Mouse (Mus musculus) forebrain, embryonic 13.5 days (tissue): ENCODE data around the gene Tec. TPM values are rescaled to one million over a fixed set of nuclear protein-coding genes. Genes with fewer than 3 reads are reported as not detected.

Source experiments
- ATAC-seq: fragments of 200-750 bp; cut with Nextera tagmentation; 2 replicates; pipeline ENCODE4 v1.8.0; 2017
- H3K27ac ChIP-seq: fragments of 300-500 bp; sonication (generic); 2 replicates; pipeline ENCODE4 v1.5.1; 2015; ENCODE audit warnings: inconsistent platforms, mild to moderate bottlenecking, moderate library complexity
- H3K27me3 ChIP-seq: fragments of 300-500 bp; sonication (generic); 2 replicates; pipeline ENCODE4 v1.6.1; 2015; ENCODE audit warnings: mild to moderate bottlenecking, inconsistent platforms
- H3K36me3 ChIP-seq: fragments of 300-500 bp; sonication (generic); 2 replicates; pipeline ENCODE4 v1.6.1; 2015; ENCODE audit warnings: mild to moderate bottlenecking, inconsistent platforms; ENCODE audit not compliant: poor library complexity, severe bottlenecking
- H3K4me1 ChIP-seq: fragments of 300-500 bp; sonication (generic); 2 replicates; pipeline ENCODE4 v1.6.1; 2015; ENCODE audit warnings: inconsistent platforms
- H3K4me2 ChIP-seq: fragments of 300-500 bp; sonication (generic); 2 replicates; pipeline ENCODE4 v1.6.1; 2015; ENCODE audit warnings: inconsistent platforms, mild to moderate bottlenecking, moderate library complexity
- H3K4me3 ChIP-seq: fragments of 300-500 bp; sonication (generic); 2 replicates; pipeline ENCODE4 v1.5.1; 2015; ENCODE audit warnings: mild to moderate bottlenecking, inconsistent platforms
- H3K9ac ChIP-seq: fragments of 300-500 bp; sonication (generic); 2 replicates; pipeline ENCODE4 v1.6.1; 2015; ENCODE audit warnings: mild to moderate bottlenecking, inconsistent platforms
- H3K9me3 ChIP-seq: fragments of 300-500 bp; sonication (generic); replicated peaks from 2 replicates; pipeline ENCODE4 v1.6.1; 2016; ENCODE audit warnings: inconsistent platforms
- WGBS: fragments of 180-500 bp; shearing (Covaris S2); methylation state at CpG from one replicate; pipeline ENCODE4 v1.1.7; 2015; 5-methylcytosine and 5-hydroxymethylcytosine counted together
- polyA plus RNA-seq: library from polyadenylated mRNA; unstranded; fragments of >200 nt; fragmentation: Nextera tagmentation; extraction: Ambion mirVana; gene quantifications from 2 replicates; pipeline ENCODE4 v1.2.1, GENCODE M21; 2015

Tec gene
- polyA plus RNA-seq, 1 experiment from 2014 or later, result 3.1 TPM

DNA sequence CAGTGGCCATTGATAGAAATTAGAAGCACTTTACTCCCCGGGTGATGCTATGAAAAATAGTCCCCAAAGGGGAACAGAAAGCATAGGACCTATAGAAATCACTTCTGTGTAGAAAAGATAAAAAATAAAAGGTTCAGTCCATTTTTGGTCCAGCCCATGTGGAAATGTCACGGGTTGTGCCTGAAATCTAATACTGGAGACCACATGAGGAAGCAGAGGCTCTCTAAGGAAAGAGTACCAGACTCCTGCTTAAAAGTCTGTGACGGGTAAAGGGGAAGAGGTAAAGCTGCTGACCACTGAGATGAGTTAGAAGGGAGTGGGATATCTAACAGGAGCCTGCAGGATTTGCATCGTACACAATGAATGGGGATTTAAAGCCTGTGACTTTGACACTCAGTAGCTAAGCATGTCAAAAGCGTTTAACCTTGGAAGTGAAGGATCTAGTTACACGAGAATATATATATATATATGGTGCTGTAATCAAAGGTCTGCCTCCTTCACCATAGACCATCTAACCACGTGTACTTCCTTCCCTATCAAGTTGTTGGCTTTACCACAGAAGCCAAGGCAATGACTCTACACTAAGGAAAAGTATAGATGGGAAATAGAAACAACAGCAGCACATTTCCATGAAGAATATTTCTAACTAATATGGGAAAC is 6.4 kb downstream of the Tec start:
- ATAC-seq, result no peak
- Histone ChIP-seq H3K4me1 (no peaks in the 10 kb centered on the region), H3K27me3 (peaks cover 16% of the 10 kb centered on the region), H3K9me3 (peaks cover 7% of the 10 kb centered on the region), H3K4me3 (no peak overlapping the region), H3K9ac (no peak overlapping the region), H3K4me2 (no peak overlapping the region), H3K27ac (no peak overlapping the region), H3K36me3 (no peaks in the 10 kb centered on the region)
- 78% methylated on average over 7 of the region's 7 CpGs for WGBS

DNA sequence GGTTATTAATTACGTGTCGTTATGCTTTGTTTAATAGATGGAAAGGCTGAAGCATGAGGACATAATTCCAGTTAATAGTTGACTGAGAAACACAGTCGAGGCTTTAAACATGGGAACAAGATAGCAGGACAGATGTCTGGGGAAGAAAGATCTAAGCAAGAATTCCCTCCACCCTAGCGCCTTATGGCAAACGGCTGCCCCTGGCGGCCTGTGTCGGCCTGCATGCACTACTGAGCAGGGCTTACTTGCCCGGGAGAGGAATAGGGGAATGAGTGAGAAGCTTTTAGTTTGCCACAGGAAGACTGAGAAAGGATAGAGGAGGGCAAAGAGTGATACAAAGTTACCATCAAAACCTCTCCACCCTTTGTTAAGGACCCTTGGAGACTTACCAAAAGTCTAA is 7.4 kb downstream of the Tec start:
- no peak overlapping the region for H3K4me3 ChIP-seq
- no peak for ATAC-seq
- H3K27ac ChIP-seq, result no peak overlapping the region
- H3K9ac ChIP-seq, result no peak overlapping the region
- peaks cover 6% of the 10 kb centered on the region for H3K27me3 ChIP-seq
- H3K4me1 ChIP-seq, result peaks cover 4% of the 10 kb centered on the region
- WGBS, result 78% methylated on average over 8 of the region's 8 CpGs
- no peak overlapping the region for H3K4me2 ChIP-seq
- peaks cover 7% of the 10 kb centered on the region for H3K9me3 ChIP-seq
- H3K36me3 ChIP-seq, result no peaks in the 10 kb centered on the region

DNA sequence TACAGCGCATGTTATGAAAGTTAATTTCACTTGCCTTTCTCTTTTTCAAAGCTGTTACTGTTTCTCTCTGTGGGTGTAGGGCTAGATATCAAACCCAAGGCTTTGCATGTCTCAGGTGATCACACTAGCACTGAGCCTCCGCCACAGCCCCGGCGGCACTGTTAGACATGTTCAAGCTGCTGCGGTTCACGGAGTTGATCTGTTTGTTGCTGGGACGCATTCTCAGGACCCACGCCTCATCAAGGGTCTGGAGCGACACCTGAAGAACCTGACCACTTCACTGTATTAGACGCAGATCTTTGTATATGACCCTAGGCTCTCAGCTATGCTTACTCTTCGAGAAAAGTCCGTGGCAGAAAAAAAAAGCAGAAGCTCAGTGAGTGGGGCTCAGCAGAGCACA is 10.0 kb downstream of the Tec start:
- whole genome bisulfite sequencing, result 95% methylated on average over 12 of the region's 12 CpGs
- H3K4me3 ChIP-seq, result no peak overlapping the region
- no peak overlapping the region for H3K9ac ChIP-seq
- H3K4me2 ChIP-seq, result no peak overlapping the region
- peaks cover 12% of the 10 kb centered on the region for H3K4me1 ChIP-seq
- no peaks in the 10 kb centered on the region for H3K36me3 ChIP-seq
- H3K27ac ChIP-seq, result no peak overlapping the region
- peaks cover 7% of the 10 kb centered on the region for H3K9me3 ChIP-seq
- H3K27me3 ChIP-seq, result no peaks in the 10 kb centered on the region
- ATAC-seq, result no peak

GRCm38 (mm10) chr5:72857756-72858155 is 10.5 kb downstream of the Tec start:
- Histone ChIP-seq H3K36me3 (no peaks in the 10 kb centered on the region), H3K9ac (no peak overlapping the region), H3K27me3 (no peaks in the 10 kb centered on the region), H3K4me1 (peaks cover 12% of the 10 kb centered on the region), H3K4me3 (no peak overlapping the region), H3K27ac (no peak overlapping the region), H3K9me3 (peaks cover 7% of the 10 kb centered on the region), H3K4me2 (no peak overlapping the region)
- WGBS, result 91% methylated on average over 4 of the region's 4 CpGs
- no peak for ATAC-seq

- no peaks in the 10 kb centered on the region for H3K36me3 ChIP-seq
- peaks cover 7% of the 10 kb centered on the region for H3K9me3 ChIP-seq
- H3K4me2 ChIP-seq, result no peak overlapping the region
- H3K27ac ChIP-seq, result no peak overlapping the region
- H3K4me3 ChIP-seq, result no peak overlapping the region
- H3K4me1 ChIP-seq, result peaks cover 12% of the 10 kb centered on the region
- no peaks in the 10 kb centered on the region for H3K27me3 ChIP-seq
- H3K9ac ChIP-seq, result no peak overlapping the region
- WGBS, result 87% methylated on average over 8 of the region's 8 CpGs
- ATAC-seq, result peak; percentile 3; the same call in 1 of the 2 replicates
These were observed 11.9 kb downstream of the Tec start for GRCm38 (mm10) chr5:72856255-72856878.

- H3K4me1 ChIP-seq, result peaks cover 12% of the 10 kb centered on the region
- H3K9me3 ChIP-seq, result peaks cover 7% of the 10 kb centered on the region
- no peak overlapping the region for H3K9ac ChIP-seq
- no peaks in the 10 kb centered on the region for H3K36me3 ChIP-seq
- 3% methylated on average over 3 of the region's 3 CpGs for WGBS
- H3K27me3 ChIP-seq, result no peaks in the 10 kb centered on the region
- peak; percentile 85 for ATAC-seq
- no peak overlapping the region for H3K4me3 ChIP-seq
- H3K27ac ChIP-seq, result 0 out of 2 replicates have a peak overlapping the region, but pooled peaks have one; percentile 37
- H3K4me2 ChIP-seq, result no peak overlapping the region
These were observed 12.6 kb downstream of the Tec start for GRCm38 (mm10) chr5:72855685-72856124.

- no peak for ATAC-seq
- H3K9ac ChIP-seq, result no peak overlapping the region
- H3K4me3 ChIP-seq, result no peak overlapping the region
- H3K4me2 ChIP-seq, result no peak overlapping the region
- peaks cover under 1% of the 10 kb centered on the region; the same call in 1 of the 2 replicates for H3K9me3 ChIP-seq
- no peak overlapping the region for H3K27ac ChIP-seq
- WGBS, result 93% methylated on average over 6 of the region's 6 CpGs
- H3K4me1 ChIP-seq, result peaks cover 12% of the 10 kb centered on the region
- H3K36me3 ChIP-seq, result no peaks in the 10 kb centered on the region
- H3K27me3 ChIP-seq, result no peaks in the 10 kb centered on the region
These were observed 13.9 kb downstream of the Tec start for GRCm38 (mm10) chr5:72854141-72854990.

DNA sequence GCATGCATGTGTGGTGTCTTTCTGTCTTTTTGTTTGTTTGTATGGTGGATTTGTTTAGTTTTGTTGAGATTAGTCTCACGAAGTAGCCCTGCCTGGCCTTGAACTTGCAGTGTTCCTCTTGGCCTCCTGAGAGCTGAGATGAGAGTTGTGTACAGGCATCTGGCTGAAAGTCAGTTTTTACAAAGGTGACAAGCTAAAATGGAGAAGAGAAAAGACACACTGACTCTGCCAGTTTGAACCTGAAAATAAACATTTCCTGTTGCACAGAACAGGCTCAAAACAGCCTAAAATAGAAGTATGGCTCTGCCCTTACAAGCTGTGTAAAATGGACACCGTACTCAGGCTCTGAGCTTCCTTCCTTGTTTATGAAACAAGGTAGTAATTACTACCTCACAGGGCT is 14.9 kb downstream of the Tec start:
- Histone ChIP-seq H3K4me1 (peaks cover 12% of the 10 kb centered on the region), H3K9ac (no peak overlapping the region), H3K27ac (no peak overlapping the region), H3K27me3 (no peaks in the 10 kb centered on the region), H3K9me3 (no peaks in the 10 kb centered on the region), H3K4me2 (no peak overlapping the region), H3K4me3 (no peak overlapping the region), H3K36me3 (no peaks in the 10 kb centered on the region)
- ATAC-seq, result no peak
- 89% methylated on average over 2 of the region's 2 CpGs for WGBS

DNA sequence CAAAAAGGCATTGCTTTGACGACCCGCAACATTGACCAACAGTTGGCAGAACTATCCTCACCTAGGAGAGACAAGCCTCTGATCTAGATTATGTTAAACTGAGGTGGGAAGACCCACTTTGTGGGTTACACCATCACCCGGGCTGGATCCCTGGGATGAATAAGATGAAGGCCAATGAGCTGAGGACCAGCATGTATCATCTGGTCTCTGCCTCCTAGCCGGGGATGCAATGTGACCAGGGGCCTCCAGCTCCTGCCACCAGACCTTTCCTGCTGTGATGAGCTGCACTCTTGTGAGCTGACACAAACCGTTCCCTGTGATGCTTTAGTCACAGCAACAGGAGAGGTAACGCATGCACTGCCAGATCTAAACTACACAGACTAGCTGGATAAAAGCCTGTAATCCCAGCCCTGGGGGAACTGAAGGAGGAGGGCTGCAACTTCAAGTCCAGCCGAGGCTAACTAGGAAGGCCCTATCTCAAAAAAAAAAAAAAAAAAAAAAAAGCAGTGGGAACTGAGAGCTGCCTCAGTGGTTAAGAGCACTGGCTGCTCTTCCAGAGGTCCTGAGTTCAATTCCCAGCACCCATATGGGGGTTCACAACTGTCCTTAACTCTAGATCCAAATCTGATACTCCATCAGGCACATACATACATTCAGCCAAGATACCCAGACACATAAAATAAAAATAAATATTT is 15.8 kb downstream of the Tec start:
- H3K4me2 ChIP-seq, result no peak overlapping the region
- no peaks in the 10 kb centered on the region for H3K27me3 ChIP-seq
- no peaks in the 10 kb centered on the region for H3K36me3 ChIP-seq
- WGBS, result 74% methylated on average over 7 of the region's 7 CpGs
- no peaks in the 10 kb centered on the region for H3K9me3 ChIP-seq
- no peak for ATAC-seq
- no peak overlapping the region for H3K27ac ChIP-seq
- H3K4me3 ChIP-seq, result no peak overlapping the region
- H3K4me1 ChIP-seq, result peaks cover 12% of the 10 kb centered on the region
- H3K9ac ChIP-seq, result no peak overlapping the region

DNA sequence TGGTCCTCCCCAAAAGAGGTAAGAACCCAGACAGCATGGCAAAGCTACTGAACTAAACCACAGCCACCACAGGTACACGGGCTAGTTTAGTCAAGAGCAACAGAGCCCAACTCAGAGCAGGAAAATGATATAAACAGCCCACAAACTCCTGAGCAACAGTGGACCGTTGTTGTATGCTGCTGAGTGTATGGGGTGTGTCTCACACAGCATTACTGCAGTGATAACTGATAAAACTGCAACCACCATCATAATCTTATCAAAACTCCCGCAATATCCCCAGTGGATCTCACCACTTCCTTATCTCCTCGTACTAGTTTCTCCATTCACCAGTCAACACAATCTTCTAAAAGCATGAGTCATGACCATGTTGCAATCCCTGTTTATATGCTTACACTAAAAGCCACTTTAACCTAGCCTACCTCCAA is 16.6 kb downstream of the Tec start:
- Histone ChIP-seq H3K4me1 (peaks cover 12% of the 10 kb centered on the region), H3K36me3 (no peaks in the 10 kb centered on the region), H3K4me2 (no peak overlapping the region), H3K9me3 (no peaks in the 10 kb centered on the region), H3K27ac (no peak overlapping the region), H3K4me3 (no peak overlapping the region), H3K9ac (no peak overlapping the region), H3K27me3 (no peaks in the 10 kb centered on the region)
- 91% methylated on average over 4 of the region's 4 CpGs for WGBS
- no peak for ATAC-seq

- WGBS, result 78% methylated on average over 12 of the region's 12 CpGs
- H3K36me3 ChIP-seq, result no peaks in the 10 kb centered on the region
- H3K27me3 ChIP-seq, result no peaks in the 10 kb centered on the region
These were observed 17.2 kb downstream of the Tec start for GRCm38 (mm10) chr5:72850926-72851673.

More at GRCm38 (mm10) chr5:72850926-72851673, 17.2 kb downstream of the Tec start:
- no peak overlapping the region for H3K27ac ChIP-seq
- no peak overlapping the region for H3K4me3 ChIP-seq
- no peaks in the 10 kb centered on the region for H3K9me3 ChIP-seq
- ATAC-seq, result no peak
- H3K9ac ChIP-seq, result no peak overlapping the region
- no peak overlapping the region for H3K4me2 ChIP-seq
- peaks cover 10% of the 10 kb centered on the region for H3K4me1 ChIP-seq
